Mouse (Mus musculus) neural tube, embryonic 10.5 days (tissue): Measurements from ENCODE around the gene Med16.
"Not testable (repeated sequence)": the region's sequence is repeated elsewhere in the genome, so short reads cannot be mapped to it uniquely, and the experiment has no call there.

Source experiments
- DNase-seq: peaks from one replicate; pipeline ENCODE4 v3.0.0-alpha.2; 2017; ENCODE audit warnings: low spot score; ENCODE audit errors: extremely low spot score

Gene Med16

GRCm38 (mm10) chr10:79884938-79885337, 23.8 kb downstream of the Med16 start:
- not testable (repeated sequence) for DNase-seq

GRCm38 (mm10) chr10:79884446-79884845, 24.3 kb downstream of the Med16 start:
- no peak for DNase-seq

- DNase-seq = peak; percentile 77
These were observed 25.2 kb downstream of the Med16 start for GRCm38 (mm10) chr10:79883297-79884084.

- no peak for DNase-seq
These were observed 26.7 kb downstream of the Med16 start for GRCm38 (mm10) chr10:79881981-79882380.

- no peak for DNase-seq
These were observed 28.0 kb downstream of the Med16 start for GRCm38 (mm10) chr10:79880721-79881120.

- DNase-seq = no peak
These were observed 29.2 kb downstream of the Med16 start for GRCm38 (mm10) chr10:79879527-79879926.

- DNase-seq = no peak
These were observed 31.0 kb downstream of the Med16 start for GRCm38 (mm10) chr10:79877757-79878156.

GRCm38 (mm10) chr10:79877174-79877573, 31.5 kb downstream of the Med16 start:
- no peak for DNase-seq

GRCm38 (mm10) chr10:79874290-79874862, 34.3 kb downstream of the Med16 start, which contains the start of the genes Prtn3 and Plppr3:
Gene Prtn3, plus strand, starts transcription at chr10:79874476.
Gene Plppr3, minus strand, starts transcription at chr10:79874634.
- DNase-seq = peak; percentile 87

- DNase-seq = no peak
These were observed 34.9 kb downstream of the Med16 start for GRCm38 (mm10) chr10:79873715-79874289.

- no peak for DNase-seq
These were observed 35.4 kb downstream of the Med16 start for GRCm38 (mm10) chr10:79873313-79873712.

GRCm38 (mm10) chr10:79872862-79873261, 35.9 kb downstream of the Med16 start:
- no peak for DNase-seq

- no peak for DNase-seq
These were observed 36.9 kb downstream of the Med16 start for GRCm38 (mm10) chr10:79871845-79872244.

GRCm38 (mm10) chr10:79866601-79867000, 42.1 kb downstream of the Med16 start:
- no peak for DNase-seq

- no peak for DNase-seq
These were observed 42.9 kb downstream of the Med16 start for GRCm38 (mm10) chr10:79865801-79866295.

- DNase-seq = no peak
These were observed 43.5 kb downstream of the Med16 start for GRCm38 (mm10) chr10:79865189-79865601.

GRCm38 (mm10) chr10:79864351-79865188, 44.2 kb downstream of the Med16 start:
- DNase-seq = no peak

GRCm38 (mm10) chr10:79862925-79863324, 45.8 kb downstream of the Med16 start:
- no peak for DNase-seq

GRCm38 (mm10) chr10:79862049-79862788, 46.5 kb downstream of the Med16 start:
- DNase-seq = no peak

- no peak for DNase-seq
These were observed 47.3 kb downstream of the Med16 start for GRCm38 (mm10) chr10:79861230-79862048.
